Mouse (Mus musculus): ENCODE results near the gene Akt1s1. TPM values are rescaled to one million over a fixed set of nuclear protein-coding genes. Genes with fewer than 3 reads are reported as not detected.

The Akt1s1 gene
- polyA plus RNA-seq, 1 experiment, result 48.0 TPM

- no peak for TF ChIP-seq POLR2A (IDR thresholded peaks at IDR 0.05; ENCODE audit: borderline replicate concordance, control insufficient read depth, low read depth, low read length)
- no peak for TF ChIP-seq CTCF (IDR thresholded peaks at IDR 0.05; ENCODE audit: control insufficient read depth, insufficient read depth, low read length)
- WGBS, result 80% methylated on average over 4 of the region's 4 CpGs
- Histone ChIP-seq H3K4me3 (replicated peaks; ENCODE audit: control insufficient read depth, low read depth, low read length) (no peak overlapping the region), H3K4me1 (ENCODE audit: control insufficient read depth, insufficient read depth, low read length) (peaks cover 4% of the 10 kb centered on the region), H3K27ac (ENCODE audit: control insufficient read depth, insufficient read depth, low read depth, low read length, poor library complexity) (no peak overlapping the region)
Observed at GRCm38 (mm10) chr7:44814423-44814822, 34.4 kb upstream of the Akt1s1 start.

GRCm38 (mm10) chr7:44814952-44815553 lies 33.7 kb upstream of the Akt1s1 start:
- Histone ChIP-seq H3K4me1 (ENCODE audit: control insufficient read depth, insufficient read depth, low read length) (peaks cover 7% of the 10 kb centered on the region), H3K4me3 (replicated peaks; ENCODE audit: control insufficient read depth, low read depth, low read length) (peak overlapping the region; percentile 89), H3K27ac (ENCODE audit: control insufficient read depth, insufficient read depth, low read depth, low read length, poor library complexity) (peak overlapping the region; percentile 76; the same call in 1 of the 2 replicates)
- no peak for TF ChIP-seq POLR2A (IDR thresholded peaks at IDR 0.05; ENCODE audit: borderline replicate concordance, control insufficient read depth, low read depth, low read length)
- TF ChIP-seq CTCF (IDR thresholded peaks at IDR 0.05; ENCODE audit: control insufficient read depth, insufficient read depth, low read length), result no peak
- WGBS, result 62% methylated on average over 14 of the region's 14 CpGs

- peaks cover 8% of the 10 kb centered on the region for H3K4me1 ChIP-seq (ENCODE audit: control insufficient read depth, insufficient read depth, low read length)
- H3K4me3 ChIP-seq (replicated peaks; ENCODE audit: control insufficient read depth, low read depth, low read length), result peak within 1 kb of the TSS; percentile 89
- H3K27ac ChIP-seq (ENCODE audit: control insufficient read depth, insufficient read depth, low read depth, low read length, poor library complexity), result peak within 1 kb of the TSS; percentile 76
- TF ChIP-seq POLR2A (IDR thresholded peaks at IDR 0.05; ENCODE audit: borderline replicate concordance, control insufficient read depth, low read depth, low read length) (peak; percentile 85), CTCF (IDR thresholded peaks at IDR 0.05; ENCODE audit: control insufficient read depth, insufficient read depth, low read length) (no peak)
- WGBS, result under 1% methylated on average over 62 of the region's 62 CpGs
Observed at GRCm38 (mm10) chr7:44815721-44816469, 32.9 kb upstream of the Akt1s1 start, which contains the start of the genes Nup62 and Il4i1. Gene Nup62, plus strand, starts transcription at chr7:44816088. Gene Il4i1, plus strand, starts transcription at chr7:44816387.

GRCm38 (mm10) chr7:44816470-44817021 lies 32.2 kb upstream of the Akt1s1 start, which contains the start of gene Atf5:
Gene Atf5, minus strand, starts transcription at chr7:44816658.
- Histone ChIP-seq H3K4me3 (replicated peaks; ENCODE audit: control insufficient read depth, low read depth, low read length) (peak within 1 kb of the TSS; percentile 89), H3K4me1 (ENCODE audit: control insufficient read depth, insufficient read depth, low read length) (peaks cover 8% of the 10 kb centered on the region), H3K27ac (ENCODE audit: control insufficient read depth, insufficient read depth, low read depth, low read length, poor library complexity) (peak within 1 kb of the TSS; percentile 76)
- WGBS, result under 1% methylated on average over 52 of the region's 57 CpGs
- TF ChIP-seq POLR2A (IDR thresholded peaks at IDR 0.05; ENCODE audit: borderline replicate concordance, control insufficient read depth, low read depth, low read length), result no peak
- no peak for TF ChIP-seq CTCF (IDR thresholded peaks at IDR 0.05; ENCODE audit: control insufficient read depth, insufficient read depth, low read length)

- TF ChIP-seq POLR2A (IDR thresholded peaks at IDR 0.05; ENCODE audit: borderline replicate concordance, control insufficient read depth, low read depth, low read length) (no peak), CTCF (IDR thresholded peaks at IDR 0.05; ENCODE audit: control insufficient read depth, insufficient read depth, low read length) (no peak)
- Histone ChIP-seq H3K27ac (ENCODE audit: control insufficient read depth, insufficient read depth, low read depth, low read length, poor library complexity) (no peak overlapping the region), H3K4me1 (ENCODE audit: control insufficient read depth, insufficient read depth, low read length) (peaks cover 8% of the 10 kb centered on the region), H3K4me3 (replicated peaks; ENCODE audit: control insufficient read depth, low read depth, low read length) (peak overlapping the region; percentile 89)
- WGBS, result 15% methylated on average over 3 of the region's 3 CpGs
Observed at GRCm38 (mm10) chr7:44817441-44817840, 31.4 kb upstream of the Akt1s1 start.

GRCm38 (mm10) chr7:44818164-44818563 lies 30.6 kb upstream of the Akt1s1 start:
- H3K27ac ChIP-seq (ENCODE audit: control insufficient read depth, insufficient read depth, low read depth, low read length, poor library complexity), result no peak overlapping the region
- 28% methylated on average over 2 of the region's 2 CpGs for WGBS
- peaks cover 9% of the 10 kb centered on the region for H3K4me1 ChIP-seq (ENCODE audit: control insufficient read depth, insufficient read depth, low read length)
- no peak for TF ChIP-seq CTCF (IDR thresholded peaks at IDR 0.05; ENCODE audit: control insufficient read depth, insufficient read depth, low read length)
- TF ChIP-seq POLR2A (IDR thresholded peaks at IDR 0.05; ENCODE audit: borderline replicate concordance, control insufficient read depth, low read depth, low read length), result no peak
- H3K4me3 ChIP-seq (replicated peaks; ENCODE audit: control insufficient read depth, low read depth, low read length), result no peak overlapping the region

GRCm38 (mm10) chr7:44818751-44819235 lies 30.0 kb upstream of the Akt1s1 start:
- peak overlapping the region; percentile 20; the same call in 1 of the 2 replicates for H3K27ac ChIP-seq (ENCODE audit: control insufficient read depth, insufficient read depth, low read depth, low read length, poor library complexity)
- TF ChIP-seq POLR2A (IDR thresholded peaks at IDR 0.05; ENCODE audit: borderline replicate concordance, control insufficient read depth, low read depth, low read length) (no peak), CTCF (IDR thresholded peaks at IDR 0.05; ENCODE audit: control insufficient read depth, insufficient read depth, low read length) (no peak)
- H3K4me1 ChIP-seq (ENCODE audit: control insufficient read depth, insufficient read depth, low read length), result peaks cover 9% of the 10 kb centered on the region
- WGBS, result 37% methylated on average over 6 of the region's 6 CpGs
- peak overlapping the region; percentile 14 for H3K4me3 ChIP-seq (replicated peaks; ENCODE audit: control insufficient read depth, low read depth, low read length)

GRCm38 (mm10) chr7:44819391-44819790 lies 29.4 kb upstream of the Akt1s1 start:
- H3K4me1 ChIP-seq (ENCODE audit: control insufficient read depth, insufficient read depth, low read length), result peaks cover 9% of the 10 kb centered on the region
- 79% methylated on average over 2 of the region's 2 CpGs for WGBS
- no peak overlapping the region for H3K4me3 ChIP-seq (replicated peaks; ENCODE audit: control insufficient read depth, low read depth, low read length)
- H3K27ac ChIP-seq (ENCODE audit: control insufficient read depth, insufficient read depth, low read depth, low read length, poor library complexity), result no peak overlapping the region
- TF ChIP-seq POLR2A (IDR thresholded peaks at IDR 0.05; ENCODE audit: borderline replicate concordance, control insufficient read depth, low read depth, low read length), result no peak
- no peak for TF ChIP-seq CTCF (IDR thresholded peaks at IDR 0.05; ENCODE audit: control insufficient read depth, insufficient read depth, low read length)

All from bone marrow, adult 2 months (tissue).